Mouse (Mus musculus) heart, postnatal 0 days (tissue): ENCODE results near the gene 6430548M08Rik.

Source experiments
- CTCF ChIP-seq: IDR thresholded peaks from 2 replicates; pipeline ENCODE4 v1.5.1; 2016; ENCODE audit warnings: antibody characterized with exemption, control low read depth, low read depth
- EP300 ChIP-seq: IDR thresholded peaks from 2 replicates; pipeline ENCODE4 v1.6.1; 2016; ENCODE audit warnings: antibody characterized with exemption, low read depth

GRCm38 (mm10) chr8:120072259-120072658, 41.7 kb upstream of the 6430548M08Rik start:
- TF ChIP-seq CTCF (no peak), EP300 (no peak)
